In the genomic region with DNA sequence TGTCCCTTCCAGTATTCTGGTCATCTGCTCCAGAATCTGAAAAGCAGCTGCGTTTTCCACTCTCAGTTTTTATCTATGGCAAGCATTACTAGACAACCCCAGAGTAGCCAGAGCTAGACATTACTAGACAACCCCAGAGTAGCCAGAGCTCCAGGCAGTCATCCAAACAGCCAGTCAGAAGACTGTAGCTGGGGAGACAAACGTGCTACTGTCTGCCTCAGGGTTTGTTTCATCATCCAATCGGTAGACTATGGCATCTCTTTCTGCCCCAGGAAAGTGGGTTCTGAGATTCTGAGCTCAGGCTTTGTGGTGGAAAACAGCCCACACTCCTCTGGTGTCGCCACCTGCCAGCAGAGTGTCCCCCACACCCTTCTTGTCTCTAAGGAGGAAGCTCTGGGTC, we compare ENCODE assay signal across 8 mouse cellular contexts. TPM values are rescaled to one million over a fixed set of nuclear protein-coding genes. Genes with fewer than 3 reads are reported as not detected.
A peak's percentile ranks its signal among the peaks of the same experiment; 100 is the strongest.
DNase-seq lines count a peak whose midpoint lies in the region; ATAC-seq and TF ChIP-seq lines count a peak whose summit lies in the region.
"Had no signal": no experiment of that assay in that cellular context is flagged by ENCODE, and none has a peak within 500 bp of the region (broad histone marks: within the 10 kb centered on the region; RNA-seq: fewer than 3 reads in every experiment).

No protein-coding gene starts in this region.

- H3K4me1 ChIP-seq in hindbrain, postnatal 0 days (ENCODE audit: insufficient read depth, low read length) = no peaks in the 10 kb centered on the region
- H3K4me1 ChIP-seq in midbrain, embryonic 14.5 days (ENCODE audit: control insufficient read depth, insufficient read depth, low read length) = no peaks in the 10 kb centered on the region
- H3K4me1 ChIP-seq in stomach, embryonic 14.5 days (ENCODE audit: control insufficient read depth, insufficient read depth, low read length) = no peaks in the 10 kb centered on the region

- 0 out of 2 replicates have a peak overlapping the region, but pooled peaks have one; percentile 24 for H3K9ac ChIP-seq in hindbrain, postnatal 0 days (replicated peaks; ENCODE audit: low read length)
- H3K9ac ChIP-seq in midbrain, embryonic 14.5 days (replicated peaks; ENCODE audit: low read length) = peak overlapping the region; percentile 36; the same call in 1 of the 2 replicates
- no peak overlapping the region for H3K9ac ChIP-seq in stomach, embryonic 14.5 days (replicated peaks; ENCODE audit: low read depth, low read length)

- intact Hi-C loops in gastrocnemius, adult 2 months (cut with DNase I) = no loop called here
- intact Hi-C loops in left cerebral cortex, adult 2 months (cut with DNase I) = no loop called here

- 16% methylated on average over 4 of the region's 4 CpGs for WGBS in hindbrain, postnatal 0 days
- 29% methylated on average over 4 of the region's 4 CpGs for WGBS in midbrain, embryonic 14.5 days
- WGBS in stomach, embryonic 14.5 days = 37% methylated on average over 4 of the region's 4 CpGs

- peak; percentile 78 for DNase-seq in adrenal gland, adult 2 months
- peak; percentile 79 to 82 for DNase-seq in cerebellum, postnatal 10 days
- peak; percentile 56 for DNase-seq in gastrocnemius, adult 2 months
- peak; percentile 87 for DNase-seq in hindbrain, postnatal 0 days (ENCODE audit: low spot score)
- DNase-seq in left cerebral cortex, adult 2 months (ENCODE audit: extremely low spot score in 1 of 2, low spot score in 2 of 2) = peak; percentile 52 to 58
- peak; percentile 81 for DNase-seq in midbrain, embryonic 14.5 days

- H3K4me2 ChIP-seq in hindbrain, postnatal 0 days (ENCODE audit: low read depth, low read length) = peak overlapping the region; percentile 47
- H3K4me2 ChIP-seq in midbrain, embryonic 14.5 days (ENCODE audit: low read length) = peak overlapping the region; percentile 45
- 0 out of 2 replicates have a peak overlapping the region, but pooled peaks have one; percentile 11 for H3K4me2 ChIP-seq in stomach, embryonic 14.5 days (replicated peaks; ENCODE audit: low read depth, low read length)

- TF ChIP-seq CTCF in gastrocnemius, adult 2 months (IDR thresholded peaks at IDR 0.05) = no peak
- 0 out of 2 replicates have a peak, but pooled peaks have one; percentile 10 for TF ChIP-seq CTCF in hindbrain, postnatal 0 days (IDR thresholded peaks at IDR 0.05; ENCODE audit: low read depth)
- TF ChIP-seq CTCF in left cerebral cortex, adult 2 months (IDR thresholded peaks at IDR 0.05) = no peak

- no peaks in the 10 kb centered on the region for H3K36me3 ChIP-seq in hindbrain, postnatal 0 days (ENCODE audit: insufficient read depth, low read length)
- no peaks in the 10 kb centered on the region for H3K36me3 ChIP-seq in midbrain, embryonic 14.5 days (ENCODE audit: control insufficient read depth, insufficient read depth, low read length)
- H3K36me3 ChIP-seq in stomach, embryonic 14.5 days (ENCODE audit: control insufficient read depth, insufficient read depth, low read length) = no peaks in the 10 kb centered on the region

- no peaks in the 10 kb centered on the region for H3K9me3 ChIP-seq in hindbrain, postnatal 0 days (ENCODE audit: low read length)
- no peaks in the 10 kb centered on the region for H3K9me3 ChIP-seq in midbrain, embryonic 14.5 days (ENCODE audit: control insufficient read depth, low read length)
- H3K9me3 ChIP-seq in stomach, embryonic 14.5 days (ENCODE audit: control insufficient read depth, low read depth, low read length) = no peaks in the 10 kb centered on the region

- H3K27me3 ChIP-seq in hindbrain, postnatal 0 days (ENCODE audit: insufficient read depth, low read length) = no peaks in the 10 kb centered on the region
- H3K27me3 ChIP-seq in midbrain, embryonic 14.5 days (ENCODE audit: control insufficient read depth, insufficient read depth, low read length) = no peaks in the 10 kb centered on the region
- no peaks in the 10 kb centered on the region for H3K27me3 ChIP-seq in stomach, embryonic 14.5 days (ENCODE audit: control insufficient read depth, insufficient read depth, low read length)

- peak overlapping the region; percentile 62 for H3K27ac ChIP-seq in gastrocnemius, adult 2 months
- peak overlapping the region; percentile 56; the same call in 1 of the 2 replicates for H3K27ac ChIP-seq in hindbrain, postnatal 0 days
- peak overlapping the region; percentile 68; the same call in 1 of the 2 replicates for H3K27ac ChIP-seq in left cerebral cortex, adult 2 months
- peak overlapping the region; percentile 61 for H3K27ac ChIP-seq in midbrain, embryonic 14.5 days (replicated peaks; ENCODE audit: low read depth, low read length)
- no peak overlapping the region; the same call in 1 of the 2 replicates for H3K27ac ChIP-seq in stomach, embryonic 14.5 days (ENCODE audit: low read length)

- ATAC-seq in hindbrain, postnatal 0 days = peak; percentile 91
- ATAC-seq in midbrain, embryonic 14.5 days (ENCODE audit: low FRiP score, low TSS enrichment) = peak; percentile 53; the same call in 1 of the 2 replicates
- ATAC-seq in stomach, embryonic 14.5 days (ENCODE audit: insufficient number of reproducible peaks, insufficient read depth, low FRiP score, low read depth) = no peak; the same call in 1 of the 2 replicates

- peak overlapping the region; percentile 67 for H3K4me3 ChIP-seq in gastrocnemius, adult 2 months
- peak overlapping the region; percentile 23 for H3K4me3 ChIP-seq in hindbrain, postnatal 0 days (ENCODE audit: low read length)
- peak overlapping the region; percentile 30 for H3K4me3 ChIP-seq in left cerebral cortex, adult 2 months
- peak overlapping the region; percentile 14; the same call in 1 of the 2 replicates for H3K4me3 ChIP-seq in midbrain, embryonic 14.5 days (replicated peaks; ENCODE audit: low read depth, low read length)
- no peak overlapping the region for H3K4me3 ChIP-seq in stomach, embryonic 14.5 days (ENCODE audit: low read depth, low read length)

RNA-seq across cellular contexts. Expression of a gene that starts 23.3 kb away (rescaled TPM):
- total RNA-seq in adrenal gland, adult 2 months (2021) = under 1 TPM; 0.21 to 0.66 TPM
- polyA plus RNA-seq in adrenal gland, adult 2 months (2012; rRNA removed) = 0.03 TPM in 1 of 2 replicates, not detected in the other
- total RNA-seq in gastrocnemius, adult 2 months (2021) = not detected
- total RNA-seq in hindbrain, postnatal 0 days (2014; rRNA removed) = not detected in 2 replicates
- not detected in 2 replicates for polyA plus RNA-seq in hindbrain, postnatal 0 days (2015; fragmentation: Nextera tagmentation; extraction: Ambion mirVana)
- total RNA-seq in left cerebral cortex, adult 2 months (2021) = not detected
- polyA plus RNA-seq in midbrain, embryonic 14.5 days (2014; fragmentation: Nextera tagmentation; extraction: Ambion mirVana) = not detected in 2 replicates
- polyA plus RNA-seq in stomach, embryonic 14.5 days (2014; fragmentation: Nextera tagmentation; extraction: Ambion mirVana) = not detected in 2 replicates
- total RNA-seq: gastrocnemius, postnatal 36 days had no signal

RNA-seq across cellular contexts. Expression of a gene that starts 33.4 kb away (rescaled TPM):
- under 1 TPM in 1 of 2 experiments, not detected in 1; 0.75 TPM for total RNA-seq in adrenal gland, adult 2 months (2021)
- polyA plus RNA-seq in adrenal gland, adult 2 months (2012; rRNA removed) = not detected in 2 replicates
- not detected for total RNA-seq in gastrocnemius, adult 2 months (2021)
- 0.21 TPM in 1 of 2 replicates, not detected in the other for total RNA-seq in hindbrain, postnatal 0 days (2014; rRNA removed)
- not detected in 2 replicates for polyA plus RNA-seq in hindbrain, postnatal 0 days (2015; fragmentation: Nextera tagmentation; extraction: Ambion mirVana)
- not detected for total RNA-seq in left cerebral cortex, adult 2 months (2021)
- not detected in 2 replicates for polyA plus RNA-seq in midbrain, embryonic 14.5 days (2014; fragmentation: Nextera tagmentation; extraction: Ambion mirVana)
- polyA plus RNA-seq in stomach, embryonic 14.5 days (2014; fragmentation: Nextera tagmentation; extraction: Ambion mirVana) = not detected in 2 replicates
- total RNA-seq: gastrocnemius, postnatal 36 days had no signal

RNA-seq across cellular contexts. Expression of a gene that starts 45.0 kb away (rescaled TPM):
- total RNA-seq in adrenal gland, adult 2 months (2021) = not detected
- polyA plus RNA-seq in adrenal gland, adult 2 months (2012; rRNA removed) = not detected in 2 replicates
- not detected for total RNA-seq in gastrocnemius, adult 2 months (2021)
- not detected in 2 replicates for total RNA-seq in hindbrain, postnatal 0 days (2014; rRNA removed)
- not detected in 2 replicates for polyA plus RNA-seq in hindbrain, postnatal 0 days (2015; fragmentation: Nextera tagmentation; extraction: Ambion mirVana)
- total RNA-seq in left cerebral cortex, adult 2 months (2021) = not detected
- polyA plus RNA-seq in midbrain, embryonic 14.5 days (2014; fragmentation: Nextera tagmentation; extraction: Ambion mirVana) = not detected in 2 replicates
- polyA plus RNA-seq in stomach, embryonic 14.5 days (2014; fragmentation: Nextera tagmentation; extraction: Ambion mirVana) = not detected in 2 replicates
- total RNA-seq: gastrocnemius, postnatal 36 days had no signal

RNA-seq across cellular contexts. Expression of a gene that starts 54.0 kb away (rescaled TPM):
- total RNA-seq in adrenal gland, adult 2 months (2021) = not detected
- not detected in 2 replicates for polyA plus RNA-seq in adrenal gland, adult 2 months (2012; rRNA removed)
- total RNA-seq in gastrocnemius, adult 2 months (2021) = not detected
- total RNA-seq in hindbrain, postnatal 0 days (2014; rRNA removed) = not detected in 2 replicates
- polyA plus RNA-seq in hindbrain, postnatal 0 days (2015; fragmentation: Nextera tagmentation; extraction: Ambion mirVana) = 0.38 and 0.43 TPM in 2 replicates
- total RNA-seq in left cerebral cortex, adult 2 months (2021) = 1 to 10 TPM; 1.0 to 3.7 TPM
- polyA plus RNA-seq in midbrain, embryonic 14.5 days (2014; fragmentation: Nextera tagmentation; extraction: Ambion mirVana) = not detected in 2 replicates
- polyA plus RNA-seq in stomach, embryonic 14.5 days (2014; fragmentation: Nextera tagmentation; extraction: Ambion mirVana) = not detected in 2 replicates
- total RNA-seq: gastrocnemius, postnatal 36 days had no signal
